Mouse (Mus musculus): Measurements from ENCODE around the gene Etfbkmt.

- TF ChIP-seq ZNF384 (IDR thresholded peaks at IDR 0.05; ENCODE audit: low read depth, low read length) (no peak), MAFK (IDR thresholded peaks at IDR 0.05; ENCODE audit: insufficient read depth, low read depth, low read length) (no peak), CHD2 (IDR thresholded peaks at IDR 0.05; ENCODE audit: low read depth, low read length) (no peak), HCFC1 (IDR thresholded peaks at IDR 0.05; ENCODE audit: borderline replicate concordance, insufficient read depth, low read length) (no peak), ZC3H11A (IDR thresholded peaks at IDR 0.05; ENCODE audit: borderline replicate concordance, low read depth, low read length) (no peak)
Measured at GRCm38 (mm10) chr6:149198572-149198971, 58.9 kb downstream of the Etfbkmt start.
